Mouse (Mus musculus) E14TG2a.4 (cell line): ENCODE data around the gene Slc15a5.

Experiments
- CTCF ChIP-seq: conservative IDR thresholded peaks from 2 replicates; pipeline ENCODE4 v1.5.1; 2014; ENCODE audit warnings: low read length
- NANOG ChIP-seq: IDR thresholded peaks from 2 replicates; pipeline ENCODE4 v1.6.1; 2014; ENCODE audit warnings: borderline replicate concordance, low read length, mixed read lengths

- TF ChIP-seq CTCF = no peak
- TF ChIP-seq NANOG = no peak
These were observed 24.8 kb downstream of the Slc15a5 start for GRCm38 (mm10) chr6:138054956-138055355.
